Mouse (Mus musculus): ENCODE measurements around the gene Mfsd6.

DNA sequence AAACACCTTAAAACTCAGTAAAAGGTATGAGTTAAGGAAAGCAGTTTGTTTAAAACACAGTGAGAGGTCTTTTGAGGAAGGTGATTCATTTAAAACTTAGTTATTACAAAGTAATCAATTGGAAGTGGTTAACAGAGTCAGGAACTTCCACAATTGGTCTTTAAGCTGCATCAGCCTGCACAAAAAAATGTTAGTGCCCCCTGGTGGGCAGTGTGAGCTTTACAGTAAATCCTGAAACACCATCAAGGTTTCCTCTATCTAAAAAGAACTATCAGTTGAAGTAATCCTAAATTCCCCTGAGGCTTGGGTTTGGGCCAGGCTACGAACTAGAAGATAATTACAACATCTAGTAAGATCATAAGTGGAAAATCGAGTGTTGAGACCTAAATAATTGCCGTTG lies 21.0 kb upstream of the Mfsd6 start:
- no peak for TF ChIP-seq POLR2A (IDR thresholded peaks at IDR 0.05; ENCODE audit: insufficient read length, low read depth)
- TF ChIP-seq MAX (IDR thresholded peaks at IDR 0.05; ENCODE audit: low read depth), result no peak
- TF ChIP-seq POLR2AphosphoS2 (IDR thresholded peaks at IDR 0.05; ENCODE audit: insufficient read length, low read depth), result no peak

All from myocyte (in vitro differentiated cells).